Mouse (Mus musculus) myocyte (in vitro differentiated cells): ENCODE measurements around the gene Qk. TPM values are rescaled to one million over a fixed set of nuclear protein-coding genes. Genes with fewer than 3 reads are reported as not detected.

Source experiments
- H3K27me3 ChIP-seq: one replicate; pipeline ENCODE4 v1.6.1; 2011; ENCODE audit not compliant: control insufficient read depth, insufficient read depth, insufficient read length
- H3K36me3 ChIP-seq: one replicate; pipeline ENCODE4 v1.6.1; 2011; ENCODE audit not compliant: control insufficient read depth, insufficient read depth
- H3K4me2 ChIP-seq: one replicate; pipeline ENCODE4 v1.6.1; 2011; ENCODE audit warnings: low read depth, control low read depth
- H3K4me3 ChIP-seq: one replicate; pipeline ENCODE4 v1.5.1; 2011; ENCODE audit warnings: mild to moderate bottlenecking, control low read depth, moderate library complexity
- H3K79me2 ChIP-seq: one replicate; pipeline ENCODE4 v1.6.1; 2011; ENCODE audit not compliant: control insufficient read depth, insufficient read depth
- H3ac ChIP-seq: one replicate; pipeline ENCODE4 v1.6.1; 2011; ENCODE audit not compliant: control insufficient read depth, insufficient read length
- CEBPB ChIP-seq: IDR thresholded peaks from 2 replicates; pipeline ENCODE4 v1.6.1; 2011; ENCODE audit warnings: mild to moderate bottlenecking, moderate library complexity; ENCODE audit not compliant: poor library complexity, insufficient read depth, severe bottlenecking
- E2F4 ChIP-seq: IDR thresholded peaks from one replicate; pipeline ENCODE4 v1.6.1; 2011; ENCODE audit warnings: mild to moderate bottlenecking, control low read depth, moderate library complexity; ENCODE audit not compliant: insufficient read depth
- MAX ChIP-seq: IDR thresholded peaks from one replicate; pipeline ENCODE4 v1.6.1; 2011; ENCODE audit warnings: low read depth, mild to moderate bottlenecking, control low read depth
- MYOD1 ChIP-seq, 3 experiments: IDR thresholded peaks; one replicate each; pipeline ENCODE4 v1.6.1; 2011; ENCODE audit warnings: control low read depth in 2 of 3, low read depth in 2 of 3, mild to moderate bottlenecking in 2 of 3, moderate library complexity in 1 of 3; ENCODE audit not compliant: insufficient read length in 2 of 3, control insufficient read depth in 1 of 3
- MYOG ChIP-seq, 3 experiments: IDR thresholded peaks; one replicate each; pipeline ENCODE4 v1.6.1; 2011; ENCODE audit warnings: control low read depth in 2 of 3, low read depth in 2 of 3, mild to moderate bottlenecking in 2 of 3; ENCODE audit not compliant: insufficient read length in 2 of 3, control insufficient read depth in 1 of 3, insufficient read depth in 1 of 3
- POLR2A ChIP-seq: IDR thresholded peaks from one replicate; pipeline ENCODE4 v1.6.1; 2011; ENCODE audit warnings: low read depth, mild to moderate bottlenecking, control low read depth, moderate library complexity; ENCODE audit not compliant: insufficient read length
- POLR2AphosphoS2 ChIP-seq: IDR thresholded peaks from one replicate; pipeline ENCODE4 v1.6.1; 2011; ENCODE audit warnings: low read depth, control low read depth; ENCODE audit not compliant: insufficient read length
- REST ChIP-seq: IDR thresholded peaks from one replicate; pipeline ENCODE4 v1.6.1; 2011; ENCODE audit warnings: mild to moderate bottlenecking, control low read depth, moderate library complexity; ENCODE audit not compliant: insufficient read depth, insufficient read length
- SRF ChIP-seq: IDR thresholded peaks from one replicate; pipeline ENCODE4 v1.6.1; 2011; ENCODE audit warnings: low read depth; ENCODE audit not compliant: control insufficient read depth, insufficient read length
- TCF12 ChIP-seq: IDR thresholded peaks from one replicate; pipeline ENCODE4 v1.6.1; 2011; ENCODE audit warnings: mild to moderate bottlenecking, control low read depth; ENCODE audit not compliant: poor library complexity, insufficient read depth, severe bottlenecking
- TCF3 ChIP-seq: IDR thresholded peaks from one replicate; pipeline ENCODE4 v1.6.1; 2011; ENCODE audit warnings: low read depth, control low read depth; ENCODE audit not compliant: insufficient read length
- USF1 ChIP-seq: IDR thresholded peaks from one replicate; pipeline ENCODE4 v1.6.1; 2011; ENCODE audit warnings: low read depth, mild to moderate bottlenecking, control low read depth, moderate library complexity
- polyA plus RNA-seq: library from polyadenylated mRNA; unstranded; fragments of >200 nt; fragmentation: generic; extraction: Trizol; gene quantifications from one replicate; pipeline ENCODE4 v1.2.1, GENCODE M21; 2012; ENCODE audit warnings: missing spikeins

Qk gene
- polyA plus RNA-seq, 1 experiment: 85.6 TPM

GRCm38 (mm10) chr17:10321092-10321491 lies 1.4 kb upstream of the Qk start:
- Histone ChIP-seq H3ac (no peak overlapping the region), H3K4me3 (peak overlapping the region; percentile 25), H3K4me2 (peak overlapping the region; percentile 61), H3K36me3 (no peaks in the 10 kb centered on the region), H3K79me2 (peaks cover 47% of the 10 kb centered on the region), H3K27me3 (no peaks in the 10 kb centered on the region)
- TF ChIP-seq MYOD1 (IDR thresholded peaks at IDR 0.05; ENCODE audit: control insufficient read depth in 1 of 3, insufficient read length in 2 of 3, low read depth in 2 of 3): no peak
- no peak for TF ChIP-seq POLR2AphosphoS2
- no peak for TF ChIP-seq MYOG (IDR thresholded peaks at IDR 0.05; ENCODE audit: control insufficient read depth in 1 of 3, insufficient read depth in 1 of 3, insufficient read length in 2 of 3, low read depth in 2 of 3)
- no peak for TF ChIP-seq SRF
- no peak for TF ChIP-seq TCF3
- no peak for TF ChIP-seq TCF12
- no peak for TF ChIP-seq MAX
- no peak for TF ChIP-seq POLR2A
- no peak for TF ChIP-seq E2F4
- TF ChIP-seq CEBPB: no peak
- no peak for TF ChIP-seq REST
- TF ChIP-seq USF1: no peak

DNA sequence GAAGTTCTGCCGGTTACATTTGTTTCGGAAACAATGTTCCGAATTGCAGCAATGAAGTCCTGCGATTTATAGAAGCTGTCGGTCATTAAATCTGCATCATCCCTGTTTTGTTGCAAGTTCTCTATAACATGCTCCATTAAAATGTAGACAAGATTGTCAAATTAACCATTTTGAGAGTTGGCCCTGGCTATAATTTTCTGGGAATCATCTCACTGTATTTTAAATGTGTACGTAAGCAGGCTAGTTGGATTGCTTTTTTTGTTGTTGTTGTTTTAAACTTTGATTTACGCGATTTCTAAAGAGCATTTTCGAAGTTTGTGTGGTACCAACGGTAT lies 769 bp upstream of the Qk start:
- TF ChIP-seq TCF3 (no peak), MAX (no peak), SRF (no peak), MYOD1 (IDR thresholded peaks at IDR 0.05; ENCODE audit: control insufficient read depth in 1 of 3, insufficient read length in 2 of 3, low read depth in 2 of 3) (no peak)
- H3K4me2 ChIP-seq: peak overlapping the region; percentile 61
- H3ac ChIP-seq: peak overlapping the region; percentile 41
- H3K4me3 ChIP-seq: peak overlapping the region; percentile 25
- no peaks in the 10 kb centered on the region for H3K27me3 ChIP-seq
- peaks cover 54% of the 10 kb centered on the region for H3K79me2 ChIP-seq
- no peaks in the 10 kb centered on the region for H3K36me3 ChIP-seq

DNA sequence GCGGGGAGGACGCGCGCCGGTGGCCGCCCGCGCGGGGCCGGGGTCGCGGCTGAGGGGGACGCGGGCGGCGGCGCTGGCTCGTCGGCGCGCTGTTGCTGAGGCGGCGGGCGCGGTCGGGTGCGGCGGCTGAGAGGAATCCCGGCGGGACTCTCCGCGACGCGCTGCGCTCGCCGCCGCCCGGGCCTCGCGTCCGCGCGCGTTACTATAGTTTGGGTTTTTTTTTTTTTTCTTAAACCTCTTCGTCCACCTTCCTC lies 296 bp downstream of the Qk start:
- Histone ChIP-seq H3K27me3 (no peaks in the 10 kb centered on the region), H3K4me3 (peak overlapping the region; percentile 25), H3K36me3 (no peaks in the 10 kb centered on the region), H3K4me2 (no peak overlapping the region), H3K79me2 (peaks cover 65% of the 10 kb centered on the region), H3ac (peak overlapping the region; percentile 41)
- TF ChIP-seq USF1 (no peak), TCF3 (no peak), CEBPB (no peak), REST (no peak), MYOD1 (IDR thresholded peaks at IDR 0.05; ENCODE audit: control insufficient read depth in 1 of 3, insufficient read length in 2 of 3, low read depth in 2 of 3) (no peak), POLR2A (no peak), POLR2AphosphoS2 (no peak), E2F4 (no peak), SRF (no peak), MYOG (IDR thresholded peaks at IDR 0.05; ENCODE audit: control insufficient read depth in 1 of 3, insufficient read depth in 1 of 3, insufficient read length in 2 of 3, low read depth in 2 of 3) (no peak), TCF12 (no peak), MAX (no peak)

- peak overlapping the region; percentile 68 for H3K4me3 ChIP-seq
- peak; percentile 85 for TF ChIP-seq POLR2A
- no peak for TF ChIP-seq MYOG (IDR thresholded peaks at IDR 0.05; ENCODE audit: control insufficient read depth in 1 of 3, insufficient read depth in 1 of 3, insufficient read length in 2 of 3, low read depth in 2 of 3)
- TF ChIP-seq POLR2AphosphoS2: peak; percentile 83
- H3K27me3 ChIP-seq: no peaks in the 10 kb centered on the region
- peaks cover 70% of the 10 kb centered on the region for H3K79me2 ChIP-seq
- no peaks in the 10 kb centered on the region for H3K36me3 ChIP-seq
- no peak overlapping the region for H3K4me2 ChIP-seq
- H3ac ChIP-seq: peak overlapping the region; percentile 41
These were observed 858 bp downstream of the Qk start for GRCm38 (mm10) chr17:10318561-10319430.

DNA sequence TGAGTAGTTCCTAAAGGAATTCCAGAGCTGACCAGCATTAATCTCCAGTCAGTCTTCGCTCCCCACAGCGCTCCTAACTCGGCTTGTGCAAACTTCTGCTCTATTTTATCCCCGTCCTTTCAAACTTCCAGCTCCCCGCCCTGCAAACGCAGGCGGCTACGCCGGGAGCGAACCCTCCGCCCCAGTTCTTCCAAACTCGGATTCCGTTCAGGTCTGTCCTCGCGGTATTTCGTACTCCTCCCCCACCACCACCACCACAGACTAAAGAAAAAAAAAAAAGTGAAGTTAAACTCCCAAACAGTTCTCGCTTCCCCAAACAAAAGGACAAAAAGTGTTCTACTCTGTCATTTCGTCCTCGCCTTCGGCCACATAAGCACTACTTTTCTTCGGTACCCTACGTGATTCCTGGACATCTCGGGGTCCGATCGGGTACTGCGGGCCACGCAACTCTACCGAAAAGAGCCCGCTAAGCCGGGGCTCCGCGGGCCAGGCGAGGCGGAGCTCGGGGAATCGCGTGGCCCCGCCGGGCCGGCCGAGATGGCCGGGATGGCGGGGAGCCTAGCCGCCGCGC lies 1.6 kb downstream of the Qk start:
- TF ChIP-seq MYOG (IDR thresholded peaks at IDR 0.05; ENCODE audit: control insufficient read depth in 1 of 3, insufficient read depth in 1 of 3, insufficient read length in 2 of 3, low read depth in 2 of 3): no peak
- TF ChIP-seq MAX: no peak
- TF ChIP-seq TCF3: no peak
- TF ChIP-seq TCF12: no peak
- TF ChIP-seq E2F4: no peak
- TF ChIP-seq POLR2AphosphoS2: no peak
- TF ChIP-seq MYOD1 (IDR thresholded peaks at IDR 0.05; ENCODE audit: control insufficient read depth in 1 of 3, insufficient read length in 2 of 3, low read depth in 2 of 3): no peak
- TF ChIP-seq POLR2A: no peak
- no peak for TF ChIP-seq CEBPB
- no peak for TF ChIP-seq REST
- no peak for TF ChIP-seq SRF
- Histone ChIP-seq H3K36me3 (no peaks in the 10 kb centered on the region), H3K27me3 (no peaks in the 10 kb centered on the region), H3K79me2 (peaks cover 78% of the 10 kb centered on the region), H3ac (peak overlapping the region; percentile 41), H3K4me2 (no peak overlapping the region), H3K4me3 (peak overlapping the region; percentile 68)
